Mouse (Mus musculus): Measurements from ENCODE around the gene Sfpq. TPM values are rescaled to one million over a fixed set of nuclear protein-coding genes. Genes with fewer than 3 reads are reported as not detected.
A peak's percentile ranks its signal among the peaks of the same experiment; 100 is the strongest.

The Sfpq gene
- total RNA-seq, 1 experiment: 384 TPM

DNA sequence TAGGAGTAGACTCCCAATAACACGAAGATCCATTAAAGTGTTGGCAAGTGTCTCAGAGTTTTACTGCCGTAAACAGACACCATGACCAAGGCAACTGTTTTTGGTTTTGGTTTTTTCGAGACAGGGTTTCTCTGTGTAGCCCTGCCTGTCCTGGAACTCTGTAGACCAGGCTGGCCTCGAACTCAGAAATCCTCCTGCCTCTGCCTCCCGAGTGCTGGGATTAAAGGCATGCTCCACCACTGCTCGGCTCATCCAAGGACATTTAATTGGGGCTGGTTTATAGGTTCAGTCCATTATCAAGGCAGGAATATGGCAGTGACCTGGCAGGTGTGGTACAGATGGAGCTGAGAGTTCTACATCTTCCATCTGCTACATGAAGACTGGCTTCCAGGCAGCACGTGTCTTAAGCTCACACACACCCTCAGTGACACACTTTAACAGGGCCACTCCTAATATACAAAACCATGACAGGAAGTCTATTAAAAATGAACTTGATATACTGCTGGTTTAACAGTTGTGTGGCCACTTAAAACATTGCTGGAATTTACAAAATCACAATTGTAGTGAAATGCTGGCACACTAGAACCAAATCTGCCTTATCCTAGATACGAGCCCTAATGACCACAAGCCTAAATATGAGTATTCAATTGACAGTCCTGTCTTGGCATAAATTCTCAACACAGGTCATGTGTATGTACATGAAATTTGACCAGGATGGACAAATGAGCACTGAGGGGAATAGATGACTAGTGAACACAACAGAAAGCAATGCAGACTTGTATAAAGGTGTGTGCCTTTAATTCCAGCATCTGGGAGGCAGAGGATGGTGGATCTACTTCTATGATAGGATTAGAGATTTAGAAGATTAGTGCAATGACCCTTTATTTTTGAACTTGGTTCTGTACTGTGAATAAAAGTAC, 17.0 kb downstream of the Sfpq start:
- in situ Hi-C loops (cut with MboI; ENCODE audit: low sequenced_read_pairs in 2 of 2, unreplicated experiment in 2 of 2): no loop called here
- no peak overlapping the region for H3K4me3 ChIP-seq (ENCODE audit: insufficient read depth in 1 of 2, low read depth in 1 of 2, low read length in 2 of 2, poor library complexity in 1 of 2, severe bottlenecking in 1 of 2)
- no peak overlapping the region for H3K27ac ChIP-seq (ENCODE audit: insufficient read depth, low read depth, low read length, poor library complexity, severe bottlenecking)
- H3K36me3 ChIP-seq (ENCODE audit: control insufficient read depth, insufficient read depth, low read length, poor library complexity, severe bottlenecking): peaks cover 28% of the 10 kb centered on the region
- TF ChIP-seq HCFC1 (IDR thresholded peaks at IDR 0.05; ENCODE audit: borderline replicate concordance, insufficient read depth, low read length) (no peak), CHD2 (IDR thresholded peaks at IDR 0.05; ENCODE audit: low read depth, low read length) (peak; percentile 67; the same call in 1 of the 2 replicates), ZNF384 (IDR thresholded peaks at IDR 0.05; ENCODE audit: low read depth, low read length) (no peak), MAFK (IDR thresholded peaks at IDR 0.05; ENCODE audit: insufficient read depth, low read depth, low read length) (no peak), ZC3H11A (IDR thresholded peaks at IDR 0.05; ENCODE audit: borderline replicate concordance, low read depth, low read length) (no peak)
- DNase-seq (ENCODE audit: low read depth, low spot score): no peak
- H3K4me1 ChIP-seq (ENCODE audit: control insufficient read depth in 2 of 2, insufficient read depth in 2 of 2, low read length in 2 of 2, poor library complexity in 1 of 2): no peaks in the 10 kb centered on the region
- H3K9me3 ChIP-seq (ENCODE audit: control insufficient read depth, insufficient read depth, low read depth, low read length): no peaks in the 10 kb centered on the region
- no peak overlapping the region for H3K9ac ChIP-seq (ENCODE audit: insufficient read depth, low read depth, low read length, poor library complexity, severe bottlenecking)

DNA sequence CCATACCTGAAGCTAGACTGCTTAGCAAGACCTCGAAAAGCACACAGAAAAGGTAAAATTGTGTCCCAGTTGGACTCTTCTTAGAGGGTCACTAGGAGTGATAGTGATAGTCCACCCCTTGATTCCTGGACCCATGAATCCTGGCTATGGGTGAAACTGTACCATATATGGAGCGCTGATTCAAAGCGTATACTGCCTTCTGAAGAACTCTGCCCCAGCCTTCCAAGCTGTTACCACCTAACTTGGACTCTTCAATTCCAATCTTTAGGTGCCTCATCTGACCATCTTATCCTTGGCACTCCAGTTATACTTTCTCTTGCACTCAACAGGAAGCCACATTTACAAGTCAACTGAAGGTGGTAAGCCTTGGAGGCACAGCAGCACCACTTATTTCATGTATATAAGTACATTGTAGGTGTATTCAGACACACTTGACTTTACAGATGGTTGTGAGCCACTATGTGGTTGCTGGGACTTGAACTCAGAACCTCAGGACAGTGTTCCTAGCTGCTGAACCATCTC, 17.8 kb downstream of the Sfpq start:
- no peak overlapping the region for H3K9ac ChIP-seq (ENCODE audit: insufficient read depth, low read depth, low read length, poor library complexity, severe bottlenecking)
- DNase-seq (ENCODE audit: low read depth, low spot score): no peak

DNA sequence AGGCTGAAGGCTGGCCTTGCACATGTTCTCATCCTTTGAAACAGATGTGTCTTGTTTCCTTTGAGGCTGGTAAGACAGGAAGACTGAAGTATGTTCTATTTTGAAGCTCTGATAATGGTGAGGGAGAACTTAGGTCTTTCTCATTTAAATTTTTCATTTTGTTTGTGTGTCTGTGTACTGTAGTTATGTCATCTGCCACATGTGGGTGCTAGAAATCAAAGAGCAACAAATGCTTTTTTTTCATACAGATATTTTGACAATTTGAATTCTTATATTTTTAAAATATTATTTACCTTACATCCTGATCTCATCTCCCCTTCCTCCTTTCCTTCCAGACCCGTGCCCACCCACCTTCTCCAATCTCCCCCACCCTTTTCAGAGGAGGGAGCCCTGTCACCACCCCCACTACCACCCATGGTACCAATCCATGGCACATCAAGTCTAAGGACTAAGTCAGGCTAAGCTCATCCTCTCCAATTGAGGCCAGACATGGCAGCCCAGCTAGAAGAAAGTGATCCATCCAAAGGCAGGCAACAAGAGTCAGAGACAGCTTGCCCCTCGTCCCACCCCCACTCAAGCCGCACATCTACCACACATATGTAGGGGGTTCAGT, 18.9 kb downstream of the Sfpq start:
- no peak for DNase-seq (ENCODE audit: low read depth, low spot score)
- Histone ChIP-seq H3K4me3 (ENCODE audit: insufficient read depth in 1 of 2, low read depth in 1 of 2, low read length in 2 of 2, poor library complexity in 1 of 2, severe bottlenecking in 1 of 2) (no peak overlapping the region), H3K36me3 (ENCODE audit: control insufficient read depth, insufficient read depth, low read length, poor library complexity, severe bottlenecking) (peaks cover 20% of the 10 kb centered on the region), H3K27ac (ENCODE audit: insufficient read depth, low read depth, low read length, poor library complexity, severe bottlenecking) (no peak overlapping the region; the same call in 1 of the 2 replicates), H3K9ac (ENCODE audit: insufficient read depth, low read depth, low read length, poor library complexity, severe bottlenecking) (no peak overlapping the region), H3K9me3 (ENCODE audit: control insufficient read depth, insufficient read depth, low read depth, low read length) (no peaks in the 10 kb centered on the region), H3K4me1 (ENCODE audit: control insufficient read depth in 2 of 2, insufficient read depth in 2 of 2, low read length in 2 of 2, poor library complexity in 1 of 2) (no peaks in the 10 kb centered on the region)
- TF ChIP-seq ZC3H11A (IDR thresholded peaks at IDR 0.05; ENCODE audit: borderline replicate concordance, low read depth, low read length) (no peak), CHD2 (IDR thresholded peaks at IDR 0.05; ENCODE audit: low read depth, low read length) (no peak), HCFC1 (IDR thresholded peaks at IDR 0.05; ENCODE audit: borderline replicate concordance, insufficient read depth, low read length) (no peak), ZNF384 (IDR thresholded peaks at IDR 0.05; ENCODE audit: low read depth, low read length) (no peak), MAFK (IDR thresholded peaks at IDR 0.05; ENCODE audit: insufficient read depth, low read depth, low read length) (no peak)
- in situ Hi-C loops (cut with MboI; ENCODE audit: low sequenced_read_pairs in 2 of 2, unreplicated experiment in 2 of 2): no loop called here

More for the DNA sequence above, 17.8 kb downstream of the Sfpq start:
- no peaks in the 10 kb centered on the region for H3K9me3 ChIP-seq (ENCODE audit: control insufficient read depth, insufficient read depth, low read depth, low read length)
- TF ChIP-seq CHD2 (IDR thresholded peaks at IDR 0.05; ENCODE audit: low read depth, low read length): 0 out of 2 replicates have a peak, but pooled peaks have one; percentile 3
- TF ChIP-seq ZC3H11A (IDR thresholded peaks at IDR 0.05; ENCODE audit: borderline replicate concordance, low read depth, low read length): no peak
- in situ Hi-C loops (cut with MboI; ENCODE audit: low sequenced_read_pairs in 2 of 2, unreplicated experiment in 2 of 2): no loop called here
- H3K4me1 ChIP-seq (ENCODE audit: control insufficient read depth in 2 of 2, insufficient read depth in 2 of 2, low read length in 2 of 2, poor library complexity in 1 of 2): no peaks in the 10 kb centered on the region
- no peak overlapping the region for H3K4me3 ChIP-seq (ENCODE audit: insufficient read depth in 1 of 2, low read depth in 1 of 2, low read length in 2 of 2, poor library complexity in 1 of 2, severe bottlenecking in 1 of 2)
- peaks cover 24% of the 10 kb centered on the region for H3K36me3 ChIP-seq (ENCODE audit: control insufficient read depth, insufficient read depth, low read length, poor library complexity, severe bottlenecking)
- no peak overlapping the region for H3K27ac ChIP-seq (ENCODE audit: insufficient read depth, low read depth, low read length, poor library complexity, severe bottlenecking)

DNA sequence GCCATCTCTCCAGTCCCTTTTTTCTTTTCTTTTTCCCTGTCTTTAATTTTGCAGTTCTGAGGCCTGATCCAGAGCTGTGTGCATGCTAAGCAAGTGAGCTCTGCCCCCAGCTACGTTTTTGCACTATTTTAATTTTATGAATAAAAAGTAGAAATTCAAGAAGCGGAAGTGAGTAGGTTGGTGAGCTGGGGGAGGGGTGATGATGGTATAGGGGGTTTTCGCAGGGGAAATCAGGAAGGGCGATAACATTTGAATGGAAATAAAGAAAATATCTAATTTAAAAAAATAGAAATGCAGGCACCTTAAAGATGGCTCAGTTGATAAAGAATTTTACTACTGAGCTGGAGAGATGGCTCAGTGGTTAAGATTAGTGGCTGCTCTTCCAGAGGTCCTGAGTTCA, 22.4 kb downstream of the Sfpq start:
- Histone ChIP-seq H3K36me3 (ENCODE audit: control insufficient read depth, insufficient read depth, low read length, poor library complexity, severe bottlenecking) (peaks cover 17% of the 10 kb centered on the region), H3K9ac (ENCODE audit: insufficient read depth, low read depth, low read length, poor library complexity, severe bottlenecking) (no peak overlapping the region), H3K4me1 (ENCODE audit: control insufficient read depth in 2 of 2, insufficient read depth in 2 of 2, low read length in 2 of 2, poor library complexity in 1 of 2) (peaks cover 0 to 2% of the 10 kb centered on the region in 2 experiments; a peak in 1 of 4 replicates), H3K4me3 (ENCODE audit: insufficient read depth in 1 of 2, low read depth in 1 of 2, low read length in 2 of 2, poor library complexity in 1 of 2, severe bottlenecking in 1 of 2) (no peak overlapping the region), H3K27ac (ENCODE audit: insufficient read depth, low read depth, low read length, poor library complexity, severe bottlenecking) (no peak overlapping the region), H3K9me3 (ENCODE audit: control insufficient read depth, insufficient read depth, low read depth, low read length) (no peaks in the 10 kb centered on the region)
- in situ Hi-C loops (cut with MboI; ENCODE audit: low sequenced_read_pairs in 2 of 2, unreplicated experiment in 2 of 2): no loop called here
- no peak for DNase-seq (ENCODE audit: low read depth, low spot score)
- no peak for TF ChIP-seq MAFK (IDR thresholded peaks at IDR 0.05; ENCODE audit: insufficient read depth, low read depth, low read length)
- TF ChIP-seq ZC3H11A (IDR thresholded peaks at IDR 0.05; ENCODE audit: borderline replicate concordance, low read depth, low read length): no peak
- TF ChIP-seq ZNF384 (IDR thresholded peaks at IDR 0.05; ENCODE audit: low read depth, low read length): no peak
- no peak for TF ChIP-seq CHD2 (IDR thresholded peaks at IDR 0.05; ENCODE audit: low read depth, low read length)
- no peak for TF ChIP-seq HCFC1 (IDR thresholded peaks at IDR 0.05; ENCODE audit: borderline replicate concordance, insufficient read depth, low read length)
